Mouse (Mus musculus): ENCODE results near the gene Raver2. TPM values are rescaled to one million over a fixed set of nuclear protein-coding genes. Genes with fewer than 3 reads are reported as not detected.

Gene Raver2
- 13.6 TPM for polyA plus RNA-seq (2014; fragmentation: Illumina TruSeq; extraction: RNeasy Lipid Tissue Mini Kit (QIAGEN cat#74804))

DNA sequence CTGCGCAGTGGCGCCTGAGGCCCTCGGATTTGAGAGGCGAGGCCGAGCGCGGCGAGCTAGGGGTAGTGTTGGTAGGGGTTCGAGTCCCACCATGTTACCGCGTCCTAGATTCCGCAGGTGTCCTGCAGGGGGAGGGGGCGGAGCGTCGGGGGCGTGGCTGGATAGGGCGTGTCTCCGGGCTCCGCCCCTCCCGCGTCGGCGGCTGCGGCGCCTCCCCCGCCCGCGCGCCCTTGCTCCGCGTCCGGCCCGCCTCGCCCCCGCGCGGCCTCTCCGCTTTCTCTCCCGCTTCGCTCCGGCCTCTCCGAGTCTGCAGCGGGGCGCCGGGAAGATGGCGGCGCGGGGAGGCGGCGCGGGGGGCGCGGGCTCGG, at the start of gene Raver2:
Raver2 (plus strand) TSS at position 198 of the 368 bp plus-strand sequence.

DNA sequence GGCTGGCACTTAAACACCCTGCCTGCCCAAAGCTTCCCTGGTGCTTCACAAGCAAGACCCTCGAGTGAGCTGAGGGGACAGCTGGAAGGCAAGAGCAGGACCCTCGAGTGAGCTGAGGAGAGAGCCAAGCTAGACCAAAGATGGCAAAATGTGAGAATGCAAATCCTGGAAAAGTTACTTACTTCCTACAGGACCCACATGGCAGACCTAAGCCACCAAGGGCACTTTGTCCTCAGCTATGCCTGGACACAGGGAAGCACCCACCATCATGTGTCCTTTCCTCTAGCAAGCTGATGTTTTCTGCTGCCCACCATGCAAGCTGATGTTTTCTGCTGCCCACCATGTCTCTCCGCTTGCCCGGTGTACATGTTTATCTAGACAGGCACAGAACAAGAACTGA, 48.2 kb upstream of the Raver2 start, which contains the start of gene Gm10577:
Gm10577 (minus strand) TSS at position 101 of the 400 bp plus-strand sequence.

Other genes starting within 250 kb of the Raver2 start
- not detected for gene Gm10577, start 48.3 kb upstream of the Raver2 start, polyA plus RNA-seq (2014; fragmentation: Illumina TruSeq; extraction: RNeasy Lipid Tissue Mini Kit (QIAGEN cat#74804))
- 546 TPM for gene Jak1, start 196.3 kb downstream of the Raver2 start, polyA plus RNA-seq (2014; fragmentation: Illumina TruSeq; extraction: RNeasy Lipid Tissue Mini Kit (QIAGEN cat#74804))

Data from ovary, adult 10 weeks (tissue).